Mouse (Mus musculus) thymus, adult 2 months (tissue): Measurements from ENCODE around the gene Arhgap44. TPM values are rescaled to one million over a fixed set of nuclear protein-coding genes. Genes with fewer than 3 reads are reported as not detected.

ENCODE experiments used
- DNase-seq: peaks from one replicate; pipeline ENCODE4 v3.0.0; 2021
- H3K27ac ChIP-seq: fragments of 200-500 bp; 2 replicates; pipeline ENCODE4 v1.5.1; 2012; ENCODE audit warnings: low read length, control low read depth; ENCODE audit not compliant: control insufficient read depth, insufficient read depth
- H3K27me3 ChIP-seq: fragments of 200-500 bp; 2 replicates; pipeline ENCODE4 v1.6.1; 2012; ENCODE audit warnings: mild to moderate bottlenecking, low read length, moderate library complexity, mixed read lengths; ENCODE audit not compliant: control insufficient read depth, insufficient read depth
- H3K36me3 ChIP-seq: fragments of 200-500 bp; 2 replicates; pipeline ENCODE4 v1.6.1; 2012; ENCODE audit warnings: mild to moderate bottlenecking, low read length, moderate library complexity; ENCODE audit not compliant: control insufficient read depth, insufficient read depth
- H3K4me1 ChIP-seq: fragments of 200-500 bp; replicated peaks from 2 replicates; pipeline ENCODE4 v1.6.1; 2012; ENCODE audit warnings: low read length; ENCODE audit not compliant: control insufficient read depth, insufficient read depth
- H3K4me3 ChIP-seq: fragments of 200-500 bp; 2 replicates; pipeline ENCODE4 v1.5.1; 2012; ENCODE audit warnings: mild to moderate bottlenecking, low read length, control low read depth, moderate library complexity; ENCODE audit not compliant: control insufficient read depth, insufficient read depth
- CTCF ChIP-seq: fragments of 200-500 bp; IDR thresholded peaks from 2 replicates; pipeline ENCODE4 v1.5.1; 2012; ENCODE audit warnings: mild to moderate bottlenecking, control low read depth, low read length, moderate library complexity, borderline replicate concordance; ENCODE audit not compliant: control insufficient read depth, poor library complexity, insufficient read depth; ENCODE audit errors: extremely low read depth
- POLR2A ChIP-seq: fragments of 200-500 bp; IDR thresholded peaks from 2 replicates; pipeline ENCODE4 v1.6.1; 2012; ENCODE audit warnings: mild to moderate bottlenecking, low read length, control low read depth, moderate library complexity; ENCODE audit not compliant: control insufficient read depth, poor library complexity, insufficient read depth; ENCODE audit errors: extremely low read depth
- WGBS: fragments of 180-500 bp; shearing (Covaris S2); methylation state at CpG from one replicate; pipeline ENCODE4 v1.1.7; 2018; 5-methylcytosine and 5-hydroxymethylcytosine counted together
- polyA plus RNA-seq: library from polyadenylated mRNA; depleted of rRNA; stranded (reverse); fragments of >200 nt; gene quantifications from 2 replicates; pipeline ENCODE4 v1.2.3, GENCODE M21; 2012; rRNA removed

The Arhgap44 gene
- polyA plus RNA-seq, 1 experiment, result 6.7 TPM

DNA sequence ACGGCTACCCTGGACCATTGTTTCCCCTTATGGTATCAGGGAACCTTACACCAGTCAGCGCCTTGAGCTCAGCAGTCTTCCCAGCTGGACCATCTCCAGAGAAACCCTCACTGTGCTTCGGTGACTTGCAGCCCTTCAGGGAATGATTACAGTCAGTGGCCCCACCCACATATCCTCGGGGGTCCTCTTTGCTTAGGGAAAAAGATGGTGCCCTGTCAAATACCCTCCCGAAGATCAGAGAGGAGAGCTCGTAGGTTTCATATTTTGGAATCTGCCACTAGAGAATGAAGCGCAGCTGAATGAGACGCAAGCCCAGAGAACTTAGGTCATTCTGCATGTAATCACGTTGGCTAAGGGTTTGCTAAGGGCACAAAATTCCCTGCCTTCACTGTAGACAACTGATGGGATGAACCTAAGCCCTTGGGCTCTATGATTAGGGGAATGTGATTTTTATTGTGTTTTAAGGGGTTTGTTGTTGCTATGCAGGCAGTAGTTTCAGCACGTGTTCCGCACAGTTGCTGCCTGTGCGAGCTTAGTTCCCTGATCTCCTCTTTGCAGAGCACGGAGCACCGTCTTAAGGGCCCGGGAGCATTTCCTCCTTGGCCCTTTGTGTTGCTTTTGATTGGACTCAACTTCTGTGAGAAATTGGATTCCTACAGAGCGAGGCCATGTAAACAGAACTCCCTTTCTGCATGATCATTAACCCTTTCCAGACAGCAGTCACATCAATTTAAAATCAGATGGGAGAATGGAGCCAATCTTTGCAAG lies 205.6 kb downstream of the Arhgap44 start:
- Histone ChIP-seq H3K4me3 (no peak overlapping the region), H3K27ac (no peak overlapping the region), H3K27me3 (no peaks in the 10 kb centered on the region; the same call in 1 of the 2 replicates), H3K4me1 (no peaks in the 10 kb centered on the region), H3K36me3 (no peaks in the 10 kb centered on the region)
- no peak for DNase-seq
- TF ChIP-seq CTCF, result no peak
- no peak for TF ChIP-seq POLR2A
- 19% methylated on average over 16 of the region's 16 CpGs for WGBS

Other genes starting within 250 kb of the Arhgap44 start
- 21.9 and 25.0 TPM in 2 replicates for gene Elac2, start 183.9 kb downstream of the Arhgap44 start, polyA plus RNA-seq
- gene 1700086D15Rik, start 3.1 kb downstream of the Arhgap44 start, polyA plus RNA-seq, result not detected in 2 replicates
- gene Myocd, start 107.0 kb upstream of the Arhgap44 start, polyA plus RNA-seq, result 0.59 and 2.0 TPM in 2 replicates